Mouse (Mus musculus): ENCODE data around the gene P4hb.

- TF ChIP-seq CTCF (IDR thresholded peaks at IDR 0.05; ENCODE audit: extremely low read depth, insufficient read length, insufficient replicate concordance, low read depth, low read length) = no peak
- no peak for TF ChIP-seq POLR2A (IDR thresholded peaks at IDR 0.05; ENCODE audit: low read depth, low read length)
These were observed 32.6 kb upstream of the P4hb start for GRCm38 (mm10) chr11:120605667-120606066.
